Mouse (Mus musculus) CH12.LX (cell line): Measurements from ENCODE around the gene Prss12. TPM values are rescaled to one million over a fixed set of nuclear protein-coding genes. Genes with fewer than 3 reads are reported as not detected.

Source experiments
- DNase-seq: peaks from one replicate; pipeline ENCODE4 v3.0.0-alpha.2; 2013; ENCODE audit errors: extremely low read depth
- H3K27ac ChIP-seq: 2 replicates; pipeline ENCODE4 v1.5.1; 2012; ENCODE audit warnings: low read depth, mild to moderate bottlenecking, control low read depth, moderate library complexity; ENCODE audit not compliant: insufficient read depth
- H3K27me3 ChIP-seq: replicated peaks from 2 replicates; pipeline ENCODE3; 2012; ENCODE audit warnings: inconsistent platforms
- H3K36me3 ChIP-seq, 2 experiments: replicated peaks in 1 of 2; 2 replicates each; pipeline versions ENCODE3 to v1.6.1; 2012; ENCODE audit warnings: inconsistent platforms in 1 of 2, low read length in 1 of 2, mild to moderate bottlenecking in 1 of 2, mixed read lengths in 1 of 2, moderate library complexity in 1 of 2; ENCODE audit not compliant: control insufficient read depth in 1 of 2, insufficient read depth in 1 of 2
- H3K4me1 ChIP-seq, 2 experiments: 2 replicates each; pipeline ENCODE4 v1.6.1; 2012; ENCODE audit warnings: inconsistent platforms in 1 of 2, moderate library complexity in 1 of 2; ENCODE audit not compliant: insufficient read depth in 2 of 2, control insufficient read depth in 1 of 2
- H3K4me2 ChIP-seq: 2 replicates; pipeline ENCODE4 v1.6.1; 2012; ENCODE audit warnings: low read depth, mild to moderate bottlenecking, control low read depth; ENCODE audit not compliant: poor library complexity, insufficient read depth, severe bottlenecking
- H3K4me3 ChIP-seq, 3 experiments: fragments of 150-350 bp in 1 of 3; sonication (generic) in 1 of 3; replicated peaks in 1 of 3; 2 replicates each; pipeline versions ENCODE3 to v1.5.1; 2011 to 2012; ENCODE audit warnings: low read depth in 2 of 3, low read length in 2 of 3, mild to moderate bottlenecking in 2 of 3, moderate library complexity in 2 of 3, control low read depth in 1 of 3, improper control_type of control experiment in 1 of 3, inconsistent platforms in 1 of 3, mixed read lengths in 1 of 3; ENCODE audit not compliant: poor library complexity in 1 of 3
- H3K79me2 ChIP-seq: replicated peaks from 2 replicates; pipeline ENCODE4 v1.6.1; 2012; ENCODE audit warnings: mild to moderate bottlenecking, moderate library complexity; ENCODE audit not compliant: control insufficient read depth, poor library complexity, insufficient read depth, severe bottlenecking; ENCODE audit errors: extremely low read depth
- H3K9ac ChIP-seq: 2 replicates; pipeline ENCODE4 v1.6.1; 2012; ENCODE audit warnings: low read depth, mild to moderate bottlenecking, control low read depth, moderate library complexity; ENCODE audit not compliant: insufficient read depth
- H3K9me3 ChIP-seq: replicated peaks from 2 replicates; pipeline ENCODE3; 2012; ENCODE audit warnings: low read length, inconsistent platforms, mixed read lengths
- CHD1 ChIP-seq: IDR thresholded peaks from 2 replicates; pipeline ENCODE4 v1.6.1; 2012; ENCODE audit warnings: low read depth, low read length, improper control_type of control experiment, inconsistent platforms
- CTCF ChIP-seq, 2 experiments: IDR thresholded peaks in 1 of 2; conservative IDR thresholded peaks in 1 of 2; 2 replicates each; pipeline ENCODE4 v1.5.1; 2011 to 2012; ENCODE audit warnings: low read depth in 2 of 2, low read length in 2 of 2, improper control_type of control experiment in 1 of 2, inconsistent platforms in 1 of 2, mild to moderate bottlenecking in 1 of 2, moderate library complexity in 1 of 2
- E2F4 ChIP-seq: IDR thresholded peaks from 2 replicates; pipeline ENCODE4 v1.6.1; 2011; ENCODE audit warnings: low read depth, low read length, improper control_type of control experiment; ENCODE audit not compliant: insufficient replicate concordance
- ETS1 ChIP-seq: conservative IDR thresholded peaks from 2 replicates; pipeline ENCODE4 v1.6.1; 2012; ENCODE audit warnings: low read depth, mild to moderate bottlenecking, inconsistent platforms, low read length, improper control_type of control experiment, moderate library complexity
- HCFC1 ChIP-seq: IDR thresholded peaks from 2 replicates; pipeline ENCODE4 v1.6.1; 2012; ENCODE audit warnings: low read depth, mild to moderate bottlenecking, inconsistent platforms, low read length, improper control_type of control experiment
- IRF4 ChIP-seq: IDR thresholded peaks from 2 replicates; pipeline ENCODE4 v1.6.1; 2014; ENCODE audit warnings: low read depth, mild to moderate bottlenecking, inconsistent platforms, low read length, improper control_type of control experiment
- KAT2A ChIP-seq: IDR thresholded peaks from 2 replicates; pipeline ENCODE4 v1.6.1; 2012; ENCODE audit warnings: low read length, improper control_type of control experiment, inconsistent platforms; ENCODE audit not compliant: insufficient replicate concordance
- MAFK ChIP-seq: IDR thresholded peaks from 2 replicates; pipeline ENCODE4 v1.6.1; 2011; ENCODE audit warnings: low read length, improper control_type of control experiment; ENCODE audit not compliant: insufficient replicate concordance
- MAZ ChIP-seq: IDR thresholded peaks from 2 replicates; pipeline ENCODE4 v1.6.1; 2012; ENCODE audit warnings: low read depth, mild to moderate bottlenecking, inconsistent platforms, low read length, improper control_type of control experiment, moderate library complexity
- MXI1 ChIP-seq: IDR thresholded peaks from 2 replicates; pipeline ENCODE4 v1.6.1; 2011; ENCODE audit warnings: mild to moderate bottlenecking, low read depth, low read length, improper control_type of control experiment
- NELFE ChIP-seq: IDR thresholded peaks from 2 replicates; pipeline ENCODE4 v1.6.1; 2011; ENCODE audit warnings: low read depth, low read length, improper control_type of control experiment
- NRF1 ChIP-seq: IDR thresholded peaks from 2 replicates; pipeline ENCODE4 v1.6.1; 2014; ENCODE audit warnings: low read depth, mild to moderate bottlenecking, inconsistent platforms, low read length, improper control_type of control experiment, moderate library complexity
- POLR2A ChIP-seq: IDR thresholded peaks from 2 replicates; pipeline ENCODE4 v1.6.1; 2011; ENCODE audit warnings: low read depth, mild to moderate bottlenecking, improper control_type of control experiment, low read length
- RAD21 ChIP-seq: IDR thresholded peaks from 2 replicates; pipeline ENCODE4 v1.6.1; 2011; ENCODE audit warnings: low read depth, mild to moderate bottlenecking, low read length, improper control_type of control experiment, moderate library complexity
- RCOR1 ChIP-seq: conservative IDR thresholded peaks from 2 replicates; pipeline ENCODE4 v1.6.1; 2012; ENCODE audit warnings: low read depth, mild to moderate bottlenecking, inconsistent platforms, low read length, improper control_type of control experiment
- SIN3A ChIP-seq: IDR thresholded peaks from 2 replicates; pipeline ENCODE4 v1.6.1; 2012; ENCODE audit warnings: low read length, improper control_type of control experiment, inconsistent platforms
- SMC3 ChIP-seq: IDR thresholded peaks from 2 replicates; pipeline ENCODE4 v1.6.1; 2011; ENCODE audit warnings: low read depth, low read length, improper control_type of control experiment
- TBP ChIP-seq: conservative IDR thresholded peaks from 2 replicates; pipeline ENCODE4 v1.6.1; 2011; ENCODE audit warnings: low read depth, low read length, improper control_type of control experiment
- UBTF ChIP-seq: IDR thresholded peaks from 2 replicates; pipeline ENCODE4 v1.6.1; 2012; ENCODE audit warnings: low read depth, mild to moderate bottlenecking, inconsistent platforms, low read length, improper control_type of control experiment, moderate library complexity
- USF2 ChIP-seq: conservative IDR thresholded peaks from 2 replicates; pipeline ENCODE4 v1.6.1; 2011; ENCODE audit warnings: low read depth, low read length, improper control_type of control experiment
- ZKSCAN1 ChIP-seq: IDR thresholded peaks from 2 replicates; pipeline ENCODE4 v1.6.1; 2012; ENCODE audit warnings: low read depth, inconsistent platforms, low read length, improper control_type of control experiment, borderline replicate concordance
- ZNF384 ChIP-seq: IDR thresholded peaks from 2 replicates; pipeline ENCODE4 v1.6.1; 2012; ENCODE audit warnings: low read depth, low read length, improper control_type of control experiment, inconsistent platforms
- dilution Hi-C: fragments of 300-500 bp; cut with MboI; formaldehyde crosslinking; loops from 2 replicates; pipeline ENCODE4 v1.14.3; 2020; ENCODE audit warnings: low sequenced_read_pairs; ENCODE audit not compliant: extremely low pct_unique_long_range_greater_than_20kb, extremely low pct_ligation_motif_present
- in situ Hi-C: fragments of 300-500 bp; cut with MboI; formaldehyde crosslinking; loops from 3 replicates; pipeline ENCODE4 v1.14.3; 2019; ENCODE audit warnings: low sequenced_read_pairs, low pct_ligation_motif_present, low pct_unique_long_range_greater_than_20kb, mixed read lengths
- polyA plus RNA-seq: library from polyadenylated mRNA; unstranded; fragments of >175 nt; gene quantifications from 2 replicates; pipeline ENCODE4 v1.2.1, GENCODE M21; 2012; ENCODE audit warnings: low read depth; ENCODE audit not compliant: insufficient read length
- total RNA-seq, 2 experiments: library from RNA; depleted of rRNA; stranded (reverse); fragments of 300-350 nt in 1 of 2; fragments of >200 nt in 1 of 2; gene quantifications; 2 replicates each; pipeline ENCODE4 v1.2.3; 2012 to 2014

The Prss12 gene
- total and polyA plus RNA-seq, 3 experiments: 0.13 TPM; not detected in 2

DNA sequence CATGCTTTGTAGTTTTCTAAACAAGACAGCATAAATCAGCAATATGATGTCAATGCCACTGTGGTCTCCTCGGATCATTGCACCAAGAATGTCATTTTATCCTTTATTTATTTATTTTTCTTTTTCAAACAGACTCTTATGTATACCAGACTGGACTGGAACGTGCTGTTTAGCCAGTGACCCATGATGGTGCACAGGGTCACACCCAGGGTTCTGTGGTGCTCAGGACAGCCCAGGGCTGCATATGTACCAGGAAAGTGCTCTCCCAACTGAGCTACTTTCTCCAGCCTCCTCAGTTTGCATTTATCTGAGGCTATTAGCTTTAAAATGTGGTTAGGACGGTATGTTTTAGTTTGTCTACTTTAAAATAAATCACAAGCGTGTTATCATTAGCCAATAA, 18.7 kb upstream of the Prss12 start (continued):
- no peak for TF ChIP-seq TBP
- TF ChIP-seq, all 38 proteins: peak for 0

DNA sequence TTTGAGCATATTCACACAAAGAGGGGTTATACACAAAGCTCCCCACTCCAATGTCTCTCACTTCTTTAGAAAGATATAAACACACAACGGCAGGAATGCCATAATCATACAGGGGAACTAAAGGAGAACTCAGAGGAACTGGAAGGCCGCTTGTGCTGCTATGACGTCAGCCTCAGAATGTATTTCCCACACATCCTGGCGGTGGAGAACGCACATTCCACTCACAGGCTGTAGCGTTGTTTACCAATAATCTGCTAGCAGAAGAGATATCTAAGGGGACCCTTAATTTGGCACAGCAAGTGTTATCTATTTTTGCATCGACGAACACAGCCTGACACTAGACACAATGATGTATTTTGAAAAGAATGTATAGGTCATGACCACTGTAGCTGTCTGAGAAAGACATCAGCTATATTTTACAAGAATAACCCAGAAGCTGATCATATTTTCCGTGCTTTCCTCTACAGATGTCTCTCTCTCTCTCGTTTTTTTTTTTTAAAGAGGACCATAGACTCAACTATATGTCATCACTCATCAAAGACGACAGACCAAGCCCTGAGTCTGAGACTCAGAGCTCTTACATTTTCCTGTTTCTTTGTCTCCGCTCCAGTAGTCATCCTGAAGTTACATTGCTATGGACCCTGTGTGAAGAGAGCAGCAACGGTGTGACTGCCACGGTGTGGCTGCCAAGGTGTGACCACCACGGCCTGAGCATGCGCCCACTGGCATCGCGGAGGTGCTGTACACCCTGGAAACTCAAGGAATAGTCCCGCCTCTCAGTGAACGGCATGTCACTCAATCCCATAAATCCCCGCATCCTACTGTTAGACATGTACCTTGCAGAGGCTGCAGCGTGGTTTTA, 16.9 kb upstream of the Prss12 start:
- no peaks in the 10 kb centered on the region for H3K9me3 ChIP-seq

DNA sequence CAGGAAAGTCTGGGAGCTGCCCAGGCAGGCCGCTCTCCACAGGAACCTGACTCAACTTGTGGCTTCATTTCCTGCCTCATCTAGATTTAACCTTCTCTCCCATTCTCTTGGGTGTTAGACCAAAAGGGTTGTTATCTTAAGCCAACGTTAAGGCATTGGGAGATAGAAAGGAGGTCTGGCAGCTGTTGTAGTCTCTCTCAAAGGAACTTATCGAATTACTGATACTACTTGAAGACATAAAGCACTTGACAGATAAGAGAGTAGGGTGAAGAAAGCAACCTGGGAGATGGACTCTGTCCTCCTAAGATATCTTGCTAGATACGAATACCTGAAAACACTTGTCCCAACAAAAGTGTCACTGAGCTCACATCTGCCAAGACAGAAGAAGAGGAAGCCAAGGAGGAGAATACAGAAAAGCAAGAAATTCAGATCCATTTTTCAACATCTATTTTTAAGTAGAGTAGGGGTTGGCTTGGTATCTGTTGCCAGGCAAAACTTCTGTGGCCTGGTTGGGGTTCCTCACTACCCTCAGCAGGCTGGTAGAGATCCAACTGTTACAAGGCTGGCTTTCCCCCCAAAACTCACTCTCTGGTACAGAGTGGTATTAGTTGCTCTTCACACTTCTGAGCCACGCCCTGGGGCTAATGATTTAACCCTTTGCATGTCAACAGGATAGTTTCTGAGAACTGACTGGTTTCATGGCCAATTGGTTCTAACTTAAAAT, 14.6 kb upstream of the Prss12 start:
- no peaks in the 10 kb centered on the region for H3K4me1 ChIP-seq
- H3K79me2 ChIP-seq: no peaks in the 10 kb centered on the region
- H3K9me3 ChIP-seq: no peaks in the 10 kb centered on the region
- H3K4me2 ChIP-seq: no peak overlapping the region
- no peaks in the 10 kb centered on the region for H3K27me3 ChIP-seq
- H3K36me3 ChIP-seq: no peaks in the 10 kb centered on the region
- H3K4me3 ChIP-seq: no peak overlapping the region
- in situ Hi-C loops: no loop called here
- no peak for DNase-seq
- no peak overlapping the region for H3K27ac ChIP-seq
- no peak overlapping the region for H3K9ac ChIP-seq
- no peak for TF ChIP-seq USF2
- no peak for TF ChIP-seq TBP
- TF ChIP-seq MXI1: no peak
- TF ChIP-seq MAFK: no peak
- no peak for TF ChIP-seq RCOR1
- no peak for TF ChIP-seq UBTF
- no peak for TF ChIP-seq POLR2A
- TF ChIP-seq CTCF (conservative IDR thresholded peaks at IDR 0.05 in 1 of 2, IDR thresholded peaks at IDR 0.05 in 1 of 2; ENCODE audit: low read depth in 2 of 2, low read length in 2 of 2): no peak
- no peak for TF ChIP-seq ETS1
- no peak for TF ChIP-seq IRF4
- no peak for TF ChIP-seq KAT2A
- TF ChIP-seq MAZ: no peak
- no peak for TF ChIP-seq CHD1
- TF ChIP-seq SIN3A: no peak
- no peak for TF ChIP-seq SMC3
- no peak for TF ChIP-seq E2F4
- TF ChIP-seq, all 38 proteins: peak for 0
- dilution Hi-C loops: no loop called here

More for the DNA sequence above, 16.9 kb upstream of the Prss12 start:
- H3K9ac ChIP-seq: no peak overlapping the region
- no peak for DNase-seq
- H3K36me3 ChIP-seq: no peaks in the 10 kb centered on the region
- H3K27me3 ChIP-seq: no peaks in the 10 kb centered on the region
- H3K27ac ChIP-seq: no peak overlapping the region
- H3K4me2 ChIP-seq: no peak overlapping the region
- dilution Hi-C loops: no loop called here
- TF ChIP-seq NELFE (no peak), MXI1 (no peak), NRF1 (no peak), ZKSCAN1 (no peak), ZNF384 (no peak), ETS1 (no peak), HCFC1 (no peak), MAFK (no peak), E2F4 (no peak), RAD21 (no peak), KAT2A (no peak)
- in situ Hi-C loops: no loop called here
- no peaks in the 10 kb centered on the region for H3K79me2 ChIP-seq
- H3K4me3 ChIP-seq: no peak overlapping the region
- H3K4me1 ChIP-seq: no peaks in the 10 kb centered on the region
